Mouse (Mus musculus) MEL (cell line): ENCODE data around the gene Rab13.
A peak's percentile ranks its signal among the peaks of the same experiment; 100 is the strongest.

Source experiments
- CHD2 ChIP-seq: IDR thresholded peaks from 2 replicates; pipeline ENCODE4 v1.6.1; 2011; ENCODE audit warnings: low read length, improper control_type of control experiment
- CTCF ChIP-seq, 3 experiments: IDR thresholded peaks in 2 of 3; conservative IDR thresholded peaks in 1 of 3; 2 replicates each; pipeline ENCODE4 v1.5.1; 2011 to 2012; ENCODE audit warnings: low read length in 3 of 3, low read depth in 2 of 3, mild to moderate bottlenecking in 2 of 3, improper control_type of control experiment in 1 of 3, inconsistent platforms in 1 of 3, mixed read lengths in 1 of 3, moderate library complexity in 1 of 3; ENCODE audit not compliant: control insufficient read depth in 1 of 3, insufficient read depth in 1 of 3, poor library complexity in 1 of 3, severe bottlenecking in 1 of 3
- GABPA ChIP-seq: IDR thresholded peaks from 2 replicates; pipeline ENCODE4 v1.6.1; 2012; ENCODE audit warnings: low read depth, mild to moderate bottlenecking, inconsistent platforms, low read length, improper control_type of control experiment, moderate library complexity
- GATA1 ChIP-seq: IDR thresholded peaks from 2 replicates; pipeline ENCODE4 v1.6.1; 2011; ENCODE audit warnings: low read depth, low read length, improper control_type of control experiment
- MAX ChIP-seq: IDR thresholded peaks from 2 replicates; pipeline ENCODE4 v1.6.1; 2011; ENCODE audit warnings: low read length, improper control_type of control experiment
- POLR2A ChIP-seq, 2 experiments: IDR thresholded peaks; 2 replicates each; pipeline ENCODE4 v1.6.1; 2011 to 2012; ENCODE audit warnings: low read length in 2 of 2, mild to moderate bottlenecking in 2 of 2, control low read depth in 1 of 2, improper control_type of control experiment in 1 of 2, low read depth in 1 of 2, moderate library complexity in 1 of 2; ENCODE audit not compliant: control insufficient read depth in 1 of 2, insufficient read depth in 1 of 2, poor library complexity in 1 of 2
- POLR2AphosphoS2 ChIP-seq: IDR thresholded peaks from 2 replicates; pipeline ENCODE4 v1.6.1; 2011; ENCODE audit warnings: low read length, improper control_type of control experiment
- RCOR1 ChIP-seq: IDR thresholded peaks from 2 replicates; pipeline ENCODE4 v1.6.1; 2012; ENCODE audit warnings: low read depth, mild to moderate bottlenecking, inconsistent platforms, low read length, improper control_type of control experiment
- SMC3 ChIP-seq: IDR thresholded peaks from 2 replicates; pipeline ENCODE4 v1.6.1; 2011; ENCODE audit warnings: low read depth, low read length, improper control_type of control experiment
- TAL1 ChIP-seq: IDR thresholded peaks from 2 replicates; pipeline ENCODE4 v1.6.1; 2012; ENCODE audit warnings: mild to moderate bottlenecking, inconsistent platforms, low read length, moderate library complexity, mixed read lengths
- UBTF ChIP-seq: IDR thresholded peaks from 2 replicates; pipeline ENCODE4 v1.6.1; 2012; ENCODE audit warnings: low read depth, mild to moderate bottlenecking, inconsistent platforms, low read length, improper control_type of control experiment, moderate library complexity, borderline replicate concordance; ENCODE audit not compliant: insufficient read depth
- USF1 ChIP-seq: IDR thresholded peaks from 2 replicates; pipeline ENCODE4 v1.6.1; 2014; ENCODE audit warnings: low read depth, mild to moderate bottlenecking, inconsistent platforms, low read length, improper control_type of control experiment, moderate library complexity
- ZC3H11A ChIP-seq: IDR thresholded peaks from 2 replicates; pipeline ENCODE4 v1.6.1; 2012; ENCODE audit warnings: low read depth, mild to moderate bottlenecking, inconsistent platforms, low read length, improper control_type of control experiment

DNA sequence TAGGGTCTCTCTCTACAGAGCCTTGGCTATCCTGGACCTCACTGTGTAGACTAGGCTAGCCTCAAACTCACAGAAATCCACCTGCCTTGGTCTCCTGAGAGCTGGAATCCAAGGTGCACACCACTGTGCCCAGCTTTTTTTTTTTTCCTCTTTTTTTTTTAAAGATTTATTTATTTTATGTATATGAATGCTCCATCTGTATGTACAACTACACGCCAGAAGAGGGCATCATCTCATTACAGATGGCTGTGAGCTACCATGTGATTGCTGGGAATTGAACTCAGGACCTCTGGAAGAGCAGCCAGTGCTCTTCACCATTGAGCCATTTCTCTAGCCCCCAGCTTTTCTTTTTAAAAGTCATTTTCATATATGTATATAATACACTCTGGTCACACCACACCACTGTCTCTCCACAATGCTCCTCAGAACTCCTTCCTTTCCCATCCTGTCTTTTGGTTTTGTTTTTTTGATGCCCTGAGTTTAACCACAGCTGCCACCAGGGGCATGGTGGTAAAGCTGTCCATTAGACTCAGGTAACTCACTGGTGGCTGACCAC, 2.4 kb downstream of the Rab13 start:
- TF ChIP-seq ZC3H11A (peak; percentile 75), GATA1 (no peak), UBTF (no peak), CTCF (IDR thresholded peaks at IDR 0.05 in 2 of 3, conservative IDR thresholded peaks at IDR 0.05 in 1 of 3; ENCODE audit: control insufficient read depth in 1 of 3, insufficient read depth in 1 of 3, low read depth in 2 of 3, low read length in 3 of 3, poor library complexity in 1 of 3, severe bottlenecking in 1 of 3) (peak; percentile 27 to 68 (median 48); a peak in 5 of 6 replicates), TAL1 (no peak), SMC3 (peak; percentile 63), CHD2 (no peak), GABPA (no peak), POLR2A (IDR thresholded peaks at IDR 0.05; ENCODE audit: control insufficient read depth in 1 of 2, insufficient read depth in 1 of 2, low read depth in 1 of 2, low read length in 2 of 2, poor library complexity in 1 of 2) (no peak), MAX (peak; percentile 47; the same call in 1 of the 2 replicates), POLR2AphosphoS2 (no peak), RCOR1 (no peak; the same call in 1 of the 2 replicates), USF1 (peak; percentile 71)
